Mouse (Mus musculus) kidney, adult 8-10 months (tissue): ENCODE measurements around the gene Prom1.

Experiments used
- DNase-seq, 2 experiments: peaks; one replicate each; pipeline ENCODE4 v3.0.0; 2022

Gene Prom1

DNA sequence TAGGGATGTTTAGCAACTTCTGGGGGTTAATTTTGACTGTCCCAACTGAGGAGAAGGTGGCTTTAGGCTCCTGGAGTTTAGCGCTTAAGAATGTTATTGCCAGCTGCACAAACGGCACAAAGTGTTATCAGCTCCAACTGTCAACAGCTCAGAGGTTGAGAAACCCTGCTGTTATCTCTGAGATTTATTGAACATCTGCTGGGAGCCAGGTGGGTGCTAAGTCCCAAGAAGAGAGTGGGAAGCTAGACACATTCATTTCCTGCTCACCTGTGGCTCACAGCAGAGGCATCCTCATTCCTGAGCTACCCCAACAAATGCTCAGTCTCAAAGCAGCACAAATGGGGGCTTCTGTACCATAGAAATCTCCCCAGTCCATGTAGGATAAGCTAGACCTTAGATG lies 130.7 kb downstream of the Prom1 start:
- DNase-seq, result no peak

DNA sequence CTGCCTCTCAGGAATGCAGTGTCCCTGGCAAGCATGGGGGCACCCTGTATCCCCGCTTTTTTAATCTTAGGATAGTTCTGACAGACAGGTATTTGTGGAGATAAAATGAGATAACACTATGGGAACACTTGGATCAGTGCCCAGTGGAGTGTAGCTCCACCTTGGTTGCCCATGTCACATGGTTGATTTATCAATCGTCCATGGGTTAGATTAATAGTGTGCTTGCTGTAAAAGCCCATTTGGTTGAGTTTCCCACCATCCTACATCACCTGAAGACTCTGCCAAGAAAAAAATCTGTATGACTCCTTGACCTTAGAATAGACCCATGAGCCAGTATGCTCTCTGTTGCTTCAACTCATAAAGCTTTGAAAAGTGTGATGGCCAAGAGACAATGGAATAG lies 131.3 kb downstream of the Prom1 start:
- DNase-seq, result no peak

DNA sequence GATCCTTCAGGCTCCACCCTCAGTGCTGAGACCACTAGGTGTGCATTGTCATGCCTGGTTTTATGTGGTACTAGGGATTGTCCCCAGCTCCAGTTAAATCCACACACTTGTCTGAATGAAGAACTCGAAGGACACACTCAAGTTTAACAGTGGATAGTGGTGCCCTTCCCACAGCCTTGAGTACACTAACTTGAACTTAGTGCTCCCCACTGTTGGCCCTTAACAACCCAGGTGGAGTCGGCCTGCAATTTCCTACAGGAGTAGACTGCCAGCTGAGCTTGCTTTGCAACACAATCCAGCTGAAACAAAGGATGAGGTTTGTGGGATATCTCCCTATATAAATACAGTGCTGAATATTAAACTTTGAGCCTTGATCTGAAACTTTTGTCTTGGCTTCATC lies 133.2 kb downstream of the Prom1 start:
- DNase-seq, result no peak

DNA sequence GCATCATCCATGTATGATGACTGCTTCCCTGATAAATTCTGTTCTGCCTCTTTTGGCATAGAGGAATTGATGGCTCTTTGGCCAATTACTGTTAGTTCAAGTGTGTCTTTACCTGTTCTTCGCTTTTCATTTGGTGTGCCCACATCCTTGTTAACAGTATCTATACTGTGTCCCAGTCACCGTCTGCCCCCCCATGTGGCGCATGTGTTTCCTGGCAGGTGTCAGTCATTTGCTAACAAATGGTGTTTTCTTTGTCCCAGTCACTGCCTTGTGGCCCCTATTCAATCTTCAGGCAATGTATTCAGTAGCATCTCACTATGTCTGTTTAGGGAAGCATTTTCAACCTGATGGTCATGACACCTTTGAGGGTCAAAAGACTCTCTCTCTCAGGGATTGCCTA lies 140.8 kb downstream of the Prom1 start:
- no peak for DNase-seq

DNA sequence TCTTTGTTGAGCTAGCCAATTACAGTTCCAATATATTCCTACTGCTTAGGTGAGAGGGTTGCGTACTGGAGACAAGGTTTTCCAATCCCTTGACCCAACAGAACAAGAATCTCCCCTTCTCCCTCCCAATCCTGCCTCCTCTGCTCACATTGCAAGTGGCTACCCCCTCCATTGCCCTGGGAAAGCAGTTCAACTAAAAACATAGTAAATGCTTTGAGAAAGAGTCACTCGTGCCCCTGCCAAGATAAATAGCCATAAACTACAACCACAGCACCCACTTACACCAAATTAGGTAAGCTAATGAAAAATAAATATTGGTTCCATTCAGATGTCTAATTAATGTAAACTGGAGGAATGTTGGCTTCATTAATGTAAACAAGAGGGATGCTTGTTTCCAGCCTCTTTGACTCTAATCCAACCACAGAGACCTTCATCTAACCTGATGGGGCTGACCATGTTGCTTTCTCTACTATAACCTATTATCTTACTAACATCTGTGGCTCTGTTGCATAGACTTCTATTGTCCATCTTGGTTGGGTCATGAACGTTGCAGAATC lies 141.9 kb downstream of the Prom1 start:
- DNase-seq, result no peak

DNA sequence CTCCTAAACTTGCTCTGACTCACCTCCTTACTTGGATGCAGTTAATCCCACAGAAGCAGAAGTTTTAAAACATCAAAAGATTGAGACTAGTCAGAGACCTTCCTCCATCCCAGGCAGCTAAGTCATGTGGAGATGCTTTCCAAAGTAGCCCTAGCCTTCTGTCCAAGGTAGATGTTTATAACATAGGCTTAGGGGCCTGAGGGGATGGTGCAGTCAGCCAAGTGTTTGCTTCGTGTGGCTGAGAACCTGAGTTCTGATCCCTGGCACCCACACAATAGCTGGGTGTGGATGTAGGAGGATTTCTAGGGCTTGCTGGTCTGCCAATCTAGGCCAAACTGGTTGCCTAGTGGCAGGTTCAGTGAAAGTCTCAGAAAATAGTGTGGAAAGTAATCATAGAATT lies 148.6 kb downstream of the Prom1 start:
- no peak for DNase-seq

DNA sequence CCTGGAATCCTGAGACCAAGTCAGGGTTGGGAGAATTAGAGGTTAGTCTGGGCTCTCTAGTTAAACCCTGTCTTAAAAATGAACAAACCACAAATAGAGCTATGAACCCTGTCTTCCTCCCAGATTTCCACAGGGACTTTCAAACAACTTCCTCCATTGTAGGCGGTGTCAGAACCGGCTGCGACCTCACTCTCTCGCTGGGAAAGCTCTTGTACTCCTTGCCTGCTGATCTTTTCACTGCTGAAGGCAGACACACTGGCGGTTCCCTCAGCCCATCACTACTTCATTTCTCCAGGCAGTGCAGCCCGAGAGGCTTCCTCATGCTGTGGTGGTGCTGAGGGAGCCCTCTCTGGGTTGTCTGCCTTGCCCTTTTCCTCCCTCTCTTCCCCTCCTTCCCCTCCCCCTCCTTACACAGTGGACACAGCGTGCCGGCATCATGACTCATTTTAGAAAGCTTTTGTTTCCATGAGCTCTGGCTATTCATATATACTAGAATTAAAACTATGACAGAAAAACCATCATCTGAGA lies 153.0 kb downstream of the Prom1 start:
- DNase-seq, result peak; percentile 6 to 8

DNA sequence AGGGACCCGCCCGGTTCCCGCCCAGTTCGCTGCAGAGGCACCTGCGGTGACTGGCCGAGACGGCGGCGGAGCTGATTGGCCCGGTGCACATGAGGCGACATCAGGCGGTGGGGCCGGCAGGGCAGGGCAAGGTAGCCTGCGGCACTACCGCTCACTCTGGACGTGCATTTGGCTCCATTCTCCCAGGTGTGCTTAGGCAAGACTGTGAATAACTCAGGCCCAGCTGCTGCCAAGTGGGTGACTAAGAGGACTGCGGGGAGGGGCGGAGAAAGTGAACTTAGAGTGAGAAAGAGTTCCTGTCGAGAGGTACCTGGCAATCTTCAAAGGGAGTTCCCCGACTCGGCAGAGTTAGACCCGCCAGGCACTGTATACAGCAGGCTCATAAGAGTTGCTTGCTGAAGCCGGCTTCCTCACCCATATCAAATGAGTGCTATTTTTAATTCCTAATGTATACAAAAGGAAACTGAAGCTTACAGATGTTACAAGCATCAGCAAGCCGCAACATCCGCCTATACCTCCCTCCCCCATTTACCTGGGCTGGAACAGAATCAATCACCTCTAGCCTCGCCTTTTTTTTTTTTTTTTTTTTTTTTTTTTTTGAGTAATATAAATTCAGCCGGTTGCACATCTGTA lies 153.6 kb downstream of the Prom1 start:
- DNase-seq, result peak; percentile 74 to 88

DNA sequence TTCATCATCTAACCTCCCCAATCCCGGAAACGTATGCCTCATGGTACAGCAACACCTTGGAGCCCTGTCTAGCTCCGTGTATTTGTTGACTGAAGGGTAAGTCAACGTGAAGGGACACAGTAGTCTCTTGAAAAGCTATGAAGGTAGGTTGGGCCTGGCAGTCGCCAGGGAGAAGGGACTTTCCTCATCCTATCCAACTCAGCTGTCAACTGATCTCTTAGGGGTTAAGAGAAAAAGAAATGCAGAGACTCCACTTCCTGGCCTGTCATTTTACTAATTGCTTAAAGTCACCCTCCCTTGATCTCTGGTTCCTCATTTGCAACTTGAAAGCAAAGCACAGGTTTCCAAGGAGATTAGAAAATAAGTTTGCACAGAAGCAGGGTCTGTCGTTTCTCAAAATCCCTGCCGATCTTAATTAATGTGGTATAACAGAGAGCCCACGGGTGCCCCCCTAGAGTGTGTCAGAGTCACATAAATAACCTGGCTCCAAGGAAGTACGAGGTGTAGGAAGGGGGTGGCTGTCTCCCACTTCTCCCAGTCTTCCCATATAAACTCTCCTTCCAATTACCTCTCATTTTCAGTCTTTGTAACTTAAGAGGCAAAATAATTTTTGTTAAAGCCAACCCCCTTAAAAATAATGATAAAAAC lies 154.4 kb downstream of the Prom1 start:
- DNase-seq, result no peak
